Mouse (Mus musculus) left cerebral cortex, postnatal 4 days (tissue): ENCODE results near the gene Marveld3. TPM values are rescaled to one million over a fixed set of nuclear protein-coding genes. Genes with fewer than 3 reads are reported as not detected.

Source experiments
- DNase-seq: peaks from one replicate; pipeline ENCODE4 v3.0.0-alpha.2; 2022
- intact Hi-C: fragments of 180-260 bp; cut with DNase I; formaldehyde crosslinking; loops from one replicate; pipeline ENCODE4 v1.15.1; 2025
- total RNA-seq, 2 experiments: library from RNA; stranded (reverse); gene quantifications; 2 replicates each; pipeline ENCODE4 v1.2.3; 2021

The Marveld3 gene
- total RNA-seq, 2 experiments from 2014 or later: 0.18 to 0.24 TPM

DNA sequence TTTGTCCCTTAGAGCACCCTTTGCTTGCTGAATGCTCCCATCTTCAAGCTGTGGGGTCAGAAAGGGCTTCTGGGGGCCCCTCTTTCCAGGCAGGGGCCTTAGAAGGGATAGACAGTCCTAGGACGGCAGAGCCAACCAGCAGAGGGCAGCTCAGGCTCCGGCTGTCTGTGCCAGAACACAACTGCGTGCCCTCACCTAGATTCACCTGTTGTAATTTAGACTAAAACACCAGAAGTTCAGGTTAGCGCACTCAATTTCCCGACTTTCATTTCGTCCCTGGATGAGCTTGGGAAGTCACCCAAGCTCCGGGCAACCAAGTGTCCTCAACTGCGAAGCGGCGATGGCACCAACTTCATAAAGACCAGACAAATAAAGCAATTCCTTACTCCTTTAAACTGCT is 6.8 kb upstream of the Marveld3 start:
- DNase-seq: no peak
- intact Hi-C loops: no loop called here

DNA sequence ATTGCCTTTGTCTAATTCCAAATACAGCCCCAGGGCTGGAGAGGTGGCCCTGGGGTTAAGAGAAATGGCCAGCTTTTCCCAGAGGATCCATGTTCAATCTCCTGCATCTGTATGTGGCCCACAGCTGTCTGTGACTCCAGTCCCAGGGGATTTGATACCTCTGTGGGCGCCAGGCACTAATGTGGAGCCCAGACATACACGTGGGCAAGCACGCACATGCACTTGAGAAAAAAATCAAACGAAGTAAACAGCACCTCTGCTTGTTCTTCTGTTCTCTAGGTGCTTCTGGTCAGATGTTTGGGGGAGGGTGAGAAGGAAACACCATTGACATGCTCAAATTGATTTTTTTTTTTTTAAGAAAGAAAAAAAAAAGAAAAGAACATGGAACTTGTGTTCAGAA is 2.1 kb upstream of the Marveld3 start:
- no peak for DNase-seq
- intact Hi-C loops: no loop called here

DNA sequence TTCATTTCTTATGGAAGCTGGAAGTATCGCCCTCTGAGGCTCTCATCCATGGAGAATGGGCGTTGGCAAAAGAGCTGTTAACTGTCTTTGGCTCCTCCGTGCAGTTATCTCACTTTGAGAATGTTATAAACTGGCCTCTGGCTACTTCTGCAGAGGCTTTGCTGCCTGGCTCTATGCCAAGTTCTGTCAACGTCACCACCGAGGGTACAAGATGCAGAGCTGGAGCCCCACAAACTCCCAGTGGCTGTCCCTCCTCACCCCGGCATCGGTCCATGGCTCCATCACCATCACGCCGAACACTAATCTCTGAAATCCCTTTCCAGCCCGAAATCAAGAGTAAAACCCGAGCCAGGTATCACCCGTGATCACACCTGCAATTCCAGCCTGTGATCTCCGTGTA is 1.4 kb upstream of the Marveld3 start:
- intact Hi-C loops: no loop called here

DNA sequence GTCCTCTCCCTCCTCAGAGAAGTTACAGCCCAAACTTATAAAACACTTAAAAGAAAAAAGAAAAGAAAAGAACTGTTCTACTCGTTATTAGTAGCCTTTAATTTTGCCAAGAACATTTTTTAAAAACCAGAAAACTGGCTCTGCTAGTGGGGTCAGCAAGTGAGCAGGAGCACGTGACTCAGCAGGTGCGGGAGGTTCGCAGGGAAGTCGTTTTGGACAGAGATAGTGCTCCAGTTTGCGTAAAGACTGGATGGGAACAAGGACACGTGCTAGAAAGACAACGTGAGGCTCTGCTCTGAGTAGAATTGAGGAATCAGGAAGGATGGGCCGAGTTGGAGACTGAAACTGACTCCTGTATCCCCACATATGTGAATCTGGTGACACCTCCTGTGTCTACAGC is 893 bp upstream of the Marveld3 start:
- no peak for DNase-seq
- intact Hi-C loops: no loop called here

More for the DNA sequence above, 1.4 kb upstream of the Marveld3 start:
- no peak for DNase-seq

DNA sequence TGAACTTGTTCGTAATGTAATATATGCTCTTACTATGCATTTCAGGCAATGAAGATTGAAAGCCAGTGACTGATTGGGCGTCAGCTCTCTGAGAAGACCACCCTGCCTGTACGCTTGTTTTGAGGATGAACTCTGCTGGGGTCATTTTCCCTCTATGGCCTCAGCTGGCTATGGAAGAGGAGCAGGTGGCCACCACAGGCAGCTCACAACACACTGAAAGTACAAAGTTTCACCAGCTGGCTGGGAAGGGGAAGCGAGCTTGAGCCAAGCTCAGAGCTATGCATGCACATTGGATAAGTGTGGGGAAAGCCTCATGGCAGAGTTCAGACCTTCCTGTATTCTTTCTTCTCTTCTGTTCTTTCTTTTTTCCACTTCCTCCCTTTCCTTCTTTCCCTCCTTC is 2.9 kb downstream of the Marveld3 start:
- intact Hi-C loops: no loop called here
- DNase-seq: peak; percentile 24

DNA sequence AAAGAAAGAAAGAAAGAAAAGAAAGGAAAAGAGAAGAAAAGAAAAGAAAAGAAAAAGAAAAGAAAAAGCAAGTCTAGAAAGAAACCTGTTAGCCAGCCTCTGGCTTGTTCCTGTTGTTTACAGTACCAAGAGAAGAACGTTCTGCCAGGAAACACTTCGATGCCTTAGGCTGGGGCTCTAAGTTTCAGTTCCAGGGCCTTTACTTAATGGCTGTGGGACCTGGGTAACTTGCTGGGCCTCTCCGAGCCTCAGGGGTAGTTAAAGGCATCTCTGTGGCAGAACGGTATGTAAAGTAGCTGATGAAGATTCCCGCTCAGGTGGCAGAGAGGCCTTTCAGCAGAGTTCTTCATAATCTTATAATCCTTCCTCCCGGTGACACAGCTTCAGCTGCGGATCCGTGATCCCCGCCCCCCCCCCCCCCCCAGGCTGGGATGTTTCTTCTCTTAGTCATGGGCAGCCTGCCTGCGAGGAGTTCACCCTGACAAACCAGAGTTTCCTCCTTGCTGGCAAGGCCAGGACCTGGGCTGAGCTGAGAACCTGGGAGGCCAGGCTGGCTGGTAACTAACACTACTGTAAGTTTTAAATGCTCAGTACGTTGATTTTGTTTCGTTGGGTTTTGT is 3.9 kb downstream of the Marveld3 start:
- intact Hi-C loops: no loop called here

DNA sequence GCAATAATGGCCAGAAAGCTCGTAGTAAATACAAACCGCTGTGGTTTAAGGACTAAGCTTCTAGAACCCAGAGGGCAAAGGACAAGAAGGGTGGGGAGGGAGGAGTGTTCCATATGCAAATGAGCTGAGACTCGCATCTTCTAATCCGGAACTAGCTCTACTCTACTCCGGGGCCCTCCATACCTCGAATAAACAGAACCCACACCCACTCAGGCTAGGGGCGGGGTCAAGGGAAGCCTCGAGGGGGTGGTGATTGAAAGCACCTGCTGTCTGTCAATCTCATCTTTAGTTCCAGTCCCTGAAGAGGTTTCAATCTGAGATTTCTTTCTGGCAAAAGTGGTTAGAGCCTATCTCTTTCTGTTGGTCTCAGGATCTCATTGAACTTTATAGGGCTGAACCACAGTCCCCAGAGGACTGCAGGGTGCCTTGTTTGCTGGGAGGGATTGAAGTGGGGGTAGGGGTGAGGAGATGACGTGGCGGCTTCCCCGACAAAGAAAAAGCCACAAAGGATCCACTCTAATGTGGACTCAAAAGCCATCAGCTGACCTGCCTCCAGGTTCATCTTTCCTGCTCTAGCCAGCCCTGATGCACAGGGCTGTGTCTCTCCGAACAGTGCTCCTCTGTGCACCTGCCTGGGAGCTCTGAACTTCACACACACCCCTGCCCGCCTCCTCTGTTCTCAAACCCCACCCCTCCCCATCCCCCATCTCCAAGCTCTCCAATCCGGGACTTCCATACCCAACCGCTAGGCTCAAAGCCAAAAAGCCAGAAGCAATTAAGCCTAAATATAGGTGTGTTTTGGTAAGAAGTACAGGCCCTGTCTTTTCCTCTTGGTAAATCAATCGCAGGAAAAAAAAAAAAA is 4.6 kb downstream of the Marveld3 start:
- no peak for DNase-seq
- intact Hi-C loops: no loop called here

More for the DNA sequence above, 3.9 kb downstream of the Marveld3 start:
- DNase-seq: no peak

DNA sequence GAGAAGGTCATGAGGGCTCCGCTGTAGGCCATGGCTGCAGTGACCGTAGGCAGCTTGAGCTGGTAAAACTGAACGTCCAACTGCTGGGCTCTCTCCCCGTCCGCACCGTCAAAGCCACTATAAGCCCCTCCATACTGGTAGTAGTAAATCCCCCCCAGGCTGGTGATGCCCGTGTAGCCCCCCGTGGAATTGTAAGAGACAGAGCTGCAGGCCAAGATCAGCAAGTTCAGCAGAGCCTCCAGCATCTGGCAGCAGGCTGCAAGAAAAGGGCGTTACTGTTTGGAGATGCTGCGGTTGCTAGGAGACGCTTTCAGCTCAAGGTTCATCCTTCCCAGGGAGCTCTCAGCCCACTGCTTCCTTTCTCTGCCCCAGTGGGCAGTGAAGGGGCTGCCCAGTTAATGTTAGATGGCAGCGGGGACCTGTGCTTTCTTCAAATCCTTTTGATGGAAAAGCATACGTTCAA is 7.5 kb downstream of the Marveld3 start:
- peak; percentile 36 for DNase-seq
- intact Hi-C loops: no loop called here

DNA sequence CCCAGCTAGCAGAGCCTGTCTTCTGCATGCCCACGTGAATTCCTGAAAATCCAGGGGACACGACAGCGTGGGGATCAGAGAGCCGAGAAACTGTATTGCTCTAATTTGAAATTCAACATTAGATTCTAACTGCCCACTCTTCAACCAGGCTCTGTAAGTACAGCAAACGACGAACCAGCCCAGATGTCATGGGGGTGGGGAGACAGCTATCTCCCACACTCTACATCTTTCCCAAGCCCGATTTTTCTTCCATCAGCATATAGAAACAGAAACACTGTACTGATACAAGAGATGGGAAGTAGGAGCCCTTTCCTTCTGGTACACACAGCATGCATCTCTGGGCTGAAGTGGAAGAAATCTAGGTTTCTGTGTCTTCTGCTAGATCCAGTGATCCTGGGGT is 9.8 kb downstream of the Marveld3 start:
- no peak for DNase-seq
- intact Hi-C loops: no loop called here

DNA sequence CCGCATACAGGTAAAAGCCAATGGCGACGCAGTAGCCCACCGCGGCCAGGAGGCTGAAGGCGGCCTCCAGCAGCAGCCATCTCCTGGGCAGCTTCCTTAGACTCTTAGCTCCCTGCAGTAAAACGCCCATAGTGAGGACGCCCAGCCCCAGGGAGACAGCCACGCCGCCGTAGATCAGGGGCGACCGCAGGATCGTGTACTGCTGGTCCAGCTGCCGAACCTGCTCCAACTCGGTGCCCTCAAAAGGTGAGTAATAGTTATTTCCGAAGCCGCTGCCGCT is 13.8 kb downstream of the Marveld3 start:
- DNase-seq: no peak
- intact Hi-C loops: no loop called here

DNA sequence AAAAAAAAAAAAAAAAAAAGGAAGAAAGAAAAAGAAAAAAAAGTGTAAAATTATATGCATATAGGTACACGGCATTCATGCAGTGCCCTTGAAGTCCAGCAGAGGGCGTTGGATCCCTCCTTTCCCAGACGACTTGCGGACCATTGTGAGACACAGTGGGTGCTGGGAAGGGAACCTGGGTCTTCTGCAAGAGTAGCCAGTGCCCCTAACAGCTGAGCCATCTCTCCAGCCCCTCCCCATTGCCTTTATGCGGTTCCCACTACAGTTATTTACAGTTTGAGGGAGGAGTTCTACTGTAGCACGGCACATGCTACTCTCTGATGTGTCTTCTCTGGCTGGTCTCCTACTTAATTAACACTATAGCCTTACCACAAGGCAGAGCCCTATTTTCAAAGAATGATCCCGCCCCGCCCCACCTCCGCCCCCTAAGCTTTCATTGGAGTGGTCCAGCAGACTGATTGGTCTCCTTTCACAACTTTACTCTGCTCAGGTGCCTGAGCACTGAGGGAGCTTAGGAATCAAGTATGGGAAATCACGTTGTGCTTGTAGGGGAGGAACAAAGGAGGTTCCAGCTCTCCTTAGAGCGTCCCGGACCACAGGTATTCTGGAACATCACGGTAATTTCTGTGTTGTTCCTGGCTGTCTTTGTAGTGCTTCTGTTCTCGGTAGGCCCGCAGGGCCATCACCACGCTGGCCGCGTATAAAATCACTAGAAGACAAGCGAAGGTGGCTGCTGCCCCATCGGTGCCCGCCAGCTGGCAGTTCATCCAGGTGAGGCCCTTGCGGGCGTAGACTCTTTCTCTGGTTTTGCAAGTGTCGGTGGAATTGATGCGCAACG is 14.3 kb downstream of the Marveld3 start:
- intact Hi-C loops: no loop called here
- DNase-seq: peak; percentile 53

DNA sequence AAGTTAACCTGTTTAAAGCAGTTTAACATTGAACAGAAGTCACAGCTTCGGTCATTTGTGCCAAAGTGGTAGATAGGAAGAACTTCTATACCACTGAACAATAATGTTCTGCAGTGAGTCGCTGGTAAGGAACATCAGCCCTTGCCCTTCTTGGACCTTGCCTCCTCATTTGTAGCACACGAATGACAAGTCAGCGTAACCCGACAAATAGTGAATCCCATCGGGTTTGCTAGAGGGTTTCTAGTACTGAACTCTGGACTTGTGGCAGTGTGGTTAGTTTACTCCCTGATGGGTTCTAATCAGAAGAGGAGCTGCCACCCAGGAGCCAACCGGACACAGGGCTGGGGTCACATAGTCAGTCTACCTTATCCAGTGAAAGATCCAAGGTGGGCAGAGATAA is 15.7 kb downstream of the Marveld3 start:
- intact Hi-C loops: no loop called here
- DNase-seq: no peak

DNA sequence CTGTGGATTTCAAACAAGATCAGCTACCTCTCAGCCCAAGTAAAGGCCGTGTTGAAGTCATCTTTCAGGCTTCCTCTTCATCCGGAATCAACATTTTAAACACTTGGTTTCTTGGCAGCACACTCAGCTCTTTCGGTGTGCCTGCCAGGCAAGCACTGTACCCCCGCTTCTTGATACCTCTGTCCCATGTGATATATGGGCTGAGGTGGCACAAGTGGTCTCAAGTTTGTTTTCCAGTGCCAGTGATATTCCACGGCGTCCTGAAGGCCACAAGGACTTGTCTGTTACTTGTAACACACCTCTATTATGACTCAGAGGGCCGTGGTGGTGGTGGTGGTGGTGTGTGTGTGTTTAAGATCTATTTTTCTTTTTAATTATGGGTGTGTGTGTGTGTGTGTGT is 16.3 kb downstream of the Marveld3 start:
- no peak for DNase-seq
- intact Hi-C loops: no loop called here

DNA sequence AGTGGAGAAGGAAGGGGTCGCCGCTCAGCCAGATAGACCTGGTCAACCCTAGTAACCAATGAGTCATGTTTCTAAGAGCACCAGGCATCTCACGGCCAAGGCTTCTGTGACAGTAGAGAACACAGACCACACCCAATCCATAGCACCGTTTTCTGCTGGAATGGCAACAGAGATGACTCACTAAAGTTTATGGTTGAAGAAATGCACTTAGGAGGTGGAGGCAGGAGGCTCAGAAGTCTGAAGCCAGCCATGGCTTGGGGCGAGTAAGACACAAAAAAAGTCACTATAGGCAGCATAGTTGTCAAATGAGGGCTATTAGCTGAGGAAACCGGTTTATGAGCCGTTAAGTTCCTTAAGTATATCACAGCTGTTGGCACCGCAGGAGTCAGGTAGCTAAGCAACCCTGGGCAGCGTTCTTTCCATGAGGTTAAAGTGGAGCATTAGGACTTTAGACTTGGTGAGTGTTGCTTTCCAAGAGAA is 16.8 kb downstream of the Marveld3 start:
- no peak for DNase-seq
- intact Hi-C loops: no loop called here

DNA sequence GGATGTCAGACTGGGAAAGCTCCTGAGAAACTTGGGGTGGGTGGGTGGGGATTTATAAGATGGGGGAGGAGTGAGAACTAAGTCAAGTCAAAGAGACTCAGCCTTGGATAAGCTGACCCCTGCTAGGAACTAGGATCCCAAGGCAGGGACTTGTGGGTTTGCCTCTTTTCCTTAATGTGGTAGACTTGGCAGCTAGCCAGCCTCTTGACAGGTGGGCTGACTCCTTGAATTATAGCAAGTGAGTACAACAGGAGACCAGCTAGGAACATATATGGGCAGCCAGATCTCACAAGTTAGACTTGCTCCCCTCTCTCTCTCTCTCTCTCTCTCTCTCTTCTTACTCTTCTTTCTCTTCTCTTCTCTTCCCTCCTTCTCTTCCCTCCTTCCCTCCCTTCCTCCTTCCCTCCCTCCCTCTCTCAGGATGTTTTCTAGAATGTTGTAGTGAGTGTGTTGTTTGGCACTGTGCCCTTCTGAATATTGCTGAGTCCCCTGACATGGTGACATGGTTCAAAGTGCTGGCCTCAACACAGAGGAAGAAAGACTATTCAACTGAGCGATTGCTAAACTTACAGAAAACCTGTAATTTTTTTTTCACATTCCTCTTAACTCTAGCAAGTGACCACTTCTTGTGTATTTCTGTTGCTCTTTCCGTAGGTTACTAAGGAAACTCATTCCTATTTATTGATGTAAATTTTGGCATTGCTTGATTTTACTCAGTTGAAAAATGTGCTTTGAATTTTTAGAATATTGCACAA is 20.2 kb downstream of the Marveld3 start:
- DNase-seq: peak; percentile 54
- intact Hi-C loops: no loop called here

DNA sequence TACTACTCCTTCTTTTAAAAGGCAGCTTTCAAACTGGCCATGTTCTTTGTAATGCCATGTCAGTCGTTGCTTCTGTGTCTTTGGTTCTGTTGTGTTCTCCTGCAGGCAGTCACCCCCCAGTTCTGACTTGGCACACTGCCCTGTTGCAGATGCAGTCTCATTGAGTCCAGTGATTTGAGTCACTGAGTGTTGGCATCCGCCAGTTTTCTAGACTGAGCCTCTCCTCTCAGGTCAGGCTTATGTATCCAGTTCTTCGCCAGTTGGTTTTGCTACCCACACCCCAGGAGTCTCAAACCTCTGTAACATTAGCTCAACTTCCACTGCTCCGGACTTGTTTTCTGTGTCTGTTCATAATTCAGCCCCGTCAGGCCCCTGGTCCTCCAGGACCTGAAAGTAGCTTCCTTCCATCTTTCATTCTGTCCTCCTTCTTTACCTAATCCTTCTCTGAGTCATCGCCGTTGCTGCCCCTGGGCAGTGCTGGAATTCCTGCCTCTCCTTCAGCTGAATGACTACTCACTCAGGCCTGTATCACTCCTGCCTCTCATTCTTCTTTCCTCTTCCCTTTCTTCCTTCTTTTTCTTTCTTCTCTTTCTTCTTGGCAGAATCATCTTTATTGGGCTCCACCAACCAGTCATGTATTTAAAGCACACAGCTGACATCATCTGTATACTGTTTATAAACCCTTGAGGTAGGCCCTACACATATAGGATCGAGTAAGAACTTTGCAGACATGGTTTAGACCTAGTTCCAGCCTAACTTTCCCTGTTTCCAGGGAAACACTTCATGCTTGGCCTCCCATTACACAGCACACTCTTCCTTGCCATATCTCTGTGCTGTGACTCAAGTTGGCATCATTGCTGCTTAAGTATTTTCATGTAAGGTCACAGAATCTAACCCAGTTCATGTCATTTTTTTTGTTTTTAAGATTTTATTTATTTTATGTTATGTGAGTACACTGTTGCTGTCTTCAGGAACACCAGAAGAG is 41.3 kb downstream of the Marveld3 start:
- intact Hi-C loops: loop anchor here (5.0 kb wide), 1 partner anchor 68 kb away; no protein-coding TSS in a partner anchor

DNA sequence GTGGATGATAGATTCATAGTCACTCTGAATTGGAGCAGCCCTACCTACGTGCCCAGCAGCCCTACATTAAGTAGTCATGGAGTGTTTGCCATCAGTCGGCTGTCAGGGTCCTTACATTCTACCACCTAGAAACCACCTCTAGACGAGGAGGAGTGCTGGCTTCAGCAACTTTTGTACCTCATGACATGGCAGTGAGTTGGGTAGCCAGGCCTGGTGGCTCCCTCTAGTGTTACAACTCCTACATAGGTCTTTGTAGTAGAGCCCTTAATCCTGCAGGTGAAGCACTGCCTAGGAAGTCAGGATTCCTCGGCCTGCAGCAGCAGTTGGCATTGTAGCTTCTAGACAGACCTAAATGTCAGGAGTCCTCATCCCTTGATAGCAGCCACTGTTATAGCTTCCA is 44.7 kb downstream of the Marveld3 start:
- peak; percentile 29 for DNase-seq
- intact Hi-C loops: no loop called here

More for the DNA sequence above, 41.3 kb downstream of the Marveld3 start:
- peak; percentile 67 for DNase-seq

DNA sequence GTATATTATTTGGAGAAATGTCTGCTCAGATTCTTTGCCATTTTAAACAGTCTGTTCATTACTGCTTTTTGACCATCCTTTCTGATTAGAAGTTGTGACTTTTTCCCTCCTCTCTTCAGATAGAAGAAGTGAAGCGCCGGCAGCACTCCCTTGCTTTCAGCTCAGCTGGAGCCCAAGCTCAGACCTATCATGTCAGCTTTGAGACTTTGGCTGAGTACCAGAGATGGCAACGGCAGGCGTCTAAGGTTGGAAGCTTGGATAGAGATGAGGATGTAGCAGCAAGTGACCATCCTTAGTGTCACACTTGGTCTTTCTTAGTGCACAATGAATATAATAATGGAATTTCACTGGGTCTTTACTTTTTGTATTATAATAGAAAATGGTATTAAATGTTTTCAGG is 54.6 kb downstream of the Marveld3 start:
- intact Hi-C loops: no loop called here
- no peak for DNase-seq

DNA sequence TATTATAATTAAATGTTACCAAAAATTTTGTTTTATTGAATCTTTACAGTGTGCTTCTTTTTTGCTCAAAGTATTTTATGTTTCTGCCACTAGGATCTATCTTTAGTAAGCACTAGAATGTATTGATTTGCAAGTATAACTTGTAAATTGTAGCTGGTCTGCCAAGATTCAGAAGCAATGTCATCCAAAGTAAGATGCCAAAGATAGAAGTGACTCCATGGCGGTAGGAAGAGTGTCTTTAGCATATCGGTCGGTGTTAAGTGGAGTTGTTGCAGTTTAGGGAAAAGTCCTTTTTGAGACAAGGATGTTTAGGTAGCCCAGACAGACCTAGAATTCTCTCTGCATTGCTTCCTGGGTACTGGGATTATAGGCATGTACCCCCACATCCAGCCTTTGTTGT is 55.1 kb downstream of the Marveld3 start:
- DNase-seq: no peak
- intact Hi-C loops: no loop called here
